Mouse (Mus musculus): ENCODE data around the gene Uchl4. TPM values are rescaled to one million over a fixed set of nuclear protein-coding genes. Genes with fewer than 3 reads are reported as not detected.

The Uchl4 gene
- polyA plus RNA-seq, 1 experiment from 2014 or later = 5.2 TPM

DNA sequence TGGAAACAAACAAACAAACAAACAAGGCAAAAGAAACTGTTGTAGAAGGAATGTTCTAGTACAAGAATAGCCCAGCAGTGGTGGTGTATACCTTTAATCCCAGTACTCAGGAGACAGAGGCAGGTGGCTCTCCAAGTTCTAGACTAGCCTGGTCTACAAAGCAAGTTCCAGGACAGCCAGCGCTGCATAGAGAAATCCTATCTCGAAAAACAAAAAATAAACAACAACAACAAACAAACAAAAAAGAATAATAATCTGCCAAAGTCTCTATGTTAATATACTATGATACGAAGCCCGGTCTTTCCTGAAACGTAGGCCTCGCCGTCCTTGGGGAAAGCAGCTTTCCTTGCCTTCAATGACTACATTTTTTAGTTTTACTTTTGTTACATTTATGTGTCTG is 1.1 kb downstream of the Uchl4 start:
- Histone ChIP-seq H3K4me3 (ENCODE audit: low read depth, low read length) (no peak overlapping the region), H3K9ac (ENCODE audit: low read depth, low read length) (no peak overlapping the region), H3K4me1 (replicated peaks; ENCODE audit: control insufficient read depth, insufficient read depth, low read length) (no peaks in the 10 kb centered on the region; the same call in 1 of the 2 replicates), H3K36me3 (ENCODE audit: control insufficient read depth, insufficient read depth, low read length) (no peaks in the 10 kb centered on the region), H3K4me2 (replicated peaks; ENCODE audit: low read depth, low read length) (no peak overlapping the region), H3K27me3 (ENCODE audit: control insufficient read depth, insufficient read depth, low read length) (no peaks in the 10 kb centered on the region), H3K9me3 (ENCODE audit: control insufficient read depth, low read length) (no peaks in the 10 kb centered on the region), H3K27ac (ENCODE audit: low read depth, low read length) (no peak overlapping the region)
- ATAC-seq (ENCODE audit: low FRiP score) = no peak
- 98% methylated on average over 7 of the region's 7 CpGs for WGBS
- no peak for DNase-seq (ENCODE audit: low spot score)

- WGBS = 54% methylated on average over 2 of the region's 2 CpGs
- H3K4me1 ChIP-seq (replicated peaks; ENCODE audit: control insufficient read depth, insufficient read depth, low read length) = no peaks in the 10 kb centered on the region
- H3K9ac ChIP-seq (ENCODE audit: low read depth, low read length) = no peak overlapping the region
- DNase-seq (ENCODE audit: low spot score) (no peak), ATAC-seq (ENCODE audit: low FRiP score) (no peak)
- no peak overlapping the region for H3K4me2 ChIP-seq (replicated peaks; ENCODE audit: low read depth, low read length)
- H3K4me3 ChIP-seq (ENCODE audit: low read depth, low read length) = no peak overlapping the region
- H3K9me3 ChIP-seq (ENCODE audit: control insufficient read depth, low read length) = no peaks in the 10 kb centered on the region
- no peaks in the 10 kb centered on the region for H3K27me3 ChIP-seq (ENCODE audit: control insufficient read depth, insufficient read depth, low read length)
- H3K36me3 ChIP-seq (ENCODE audit: control insufficient read depth, insufficient read depth, low read length) = no peaks in the 10 kb centered on the region
- H3K27ac ChIP-seq (ENCODE audit: low read depth, low read length) = peak overlapping the region; percentile 39; the same call in 1 of the 2 replicates
Observed at GRCm38 (mm10) chr9:64240116-64240515, 5.1 kb downstream of the Uchl4 start.

DNA sequence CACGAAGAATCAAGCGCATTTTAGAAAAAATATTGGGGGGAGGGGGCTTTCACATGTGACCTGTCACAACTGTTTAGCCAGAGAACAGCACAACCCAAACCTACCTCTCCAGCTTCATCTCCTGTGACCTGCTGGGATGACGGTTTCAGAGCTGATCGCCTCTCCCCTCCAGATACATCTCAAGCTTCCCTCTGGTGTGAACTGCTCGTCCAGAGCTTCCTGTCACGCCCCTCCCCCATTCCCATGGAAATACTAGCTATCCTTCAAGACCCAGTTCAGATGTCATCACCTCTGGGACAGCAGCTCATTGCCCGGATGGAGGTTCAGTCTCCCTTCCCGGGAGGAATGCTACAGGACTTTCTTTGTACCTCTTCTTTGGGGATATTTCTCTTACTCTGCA is 5.7 kb downstream of the Uchl4 start:
- no peaks in the 10 kb centered on the region for H3K27me3 ChIP-seq (ENCODE audit: control insufficient read depth, insufficient read depth, low read length)
- peak; percentile 52 for DNase-seq (ENCODE audit: low spot score)
- no peak overlapping the region for H3K4me2 ChIP-seq (replicated peaks; ENCODE audit: low read depth, low read length)
- no peaks in the 10 kb centered on the region for H3K4me1 ChIP-seq (replicated peaks; ENCODE audit: control insufficient read depth, insufficient read depth, low read length)
- ATAC-seq (ENCODE audit: low FRiP score) = no peak
- peak overlapping the region; percentile 39; the same call in 1 of the 2 replicates for H3K27ac ChIP-seq (ENCODE audit: low read depth, low read length)
- H3K9ac ChIP-seq (ENCODE audit: low read depth, low read length) = no peak overlapping the region
- H3K9me3 ChIP-seq (ENCODE audit: control insufficient read depth, low read length) = no peaks in the 10 kb centered on the region
- H3K4me3 ChIP-seq (ENCODE audit: low read depth, low read length) = no peak overlapping the region
- H3K36me3 ChIP-seq (ENCODE audit: control insufficient read depth, insufficient read depth, low read length) = no peaks in the 10 kb centered on the region
- WGBS = 53% methylated on average over 8 of the region's 8 CpGs

GRCm38 (mm10) chr9:64242381-64242831 is 7.4 kb downstream of the Uchl4 start:
- ATAC-seq (ENCODE audit: low FRiP score) (no peak), DNase-seq (ENCODE audit: low spot score) (no peak)
- no peak overlapping the region for H3K4me2 ChIP-seq (replicated peaks; ENCODE audit: low read depth, low read length)
- H3K27ac ChIP-seq (ENCODE audit: low read depth, low read length) = no peak overlapping the region
- H3K27me3 ChIP-seq (ENCODE audit: control insufficient read depth, insufficient read depth, low read length) = no peaks in the 10 kb centered on the region
- no peaks in the 10 kb centered on the region for H3K36me3 ChIP-seq (ENCODE audit: control insufficient read depth, insufficient read depth, low read length)
- no peaks in the 10 kb centered on the region for H3K4me1 ChIP-seq (replicated peaks; ENCODE audit: control insufficient read depth, insufficient read depth, low read length)
- no peak overlapping the region for H3K4me3 ChIP-seq (ENCODE audit: low read depth, low read length)
- WGBS = 79% methylated on average over 6 of the region's 6 CpGs
- H3K9ac ChIP-seq (ENCODE audit: low read depth, low read length) = no peak overlapping the region
- H3K9me3 ChIP-seq (ENCODE audit: control insufficient read depth, low read length) = no peaks in the 10 kb centered on the region

- no peak overlapping the region for H3K4me3 ChIP-seq (ENCODE audit: low read depth, low read length)
- no peak overlapping the region for H3K4me2 ChIP-seq (replicated peaks; ENCODE audit: low read depth, low read length)
- WGBS = 88% methylated on average over 1 of the region's 1 CpGs
- no peaks in the 10 kb centered on the region for H3K36me3 ChIP-seq (ENCODE audit: control insufficient read depth, insufficient read depth, low read length)
- H3K9ac ChIP-seq (ENCODE audit: low read depth, low read length) = no peak overlapping the region
- no peaks in the 10 kb centered on the region for H3K9me3 ChIP-seq (ENCODE audit: control insufficient read depth, low read length)
- ATAC-seq (ENCODE audit: low FRiP score) = no peak
- no peaks in the 10 kb centered on the region; the same call in 1 of the 2 replicates for H3K4me1 ChIP-seq (replicated peaks; ENCODE audit: control insufficient read depth, insufficient read depth, low read length)
- H3K27ac ChIP-seq (ENCODE audit: low read depth, low read length) = no peak overlapping the region
- H3K27me3 ChIP-seq (ENCODE audit: control insufficient read depth, insufficient read depth, low read length) = no peaks in the 10 kb centered on the region
- DNase-seq (ENCODE audit: low spot score) = no peak
Observed at GRCm38 (mm10) chr9:64249371-64249770, 14.4 kb downstream of the Uchl4 start.

GRCm38 (mm10) chr9:64250111-64250730 is 15.2 kb downstream of the Uchl4 start:
- H3K4me3 ChIP-seq (ENCODE audit: low read depth, low read length) = no peak overlapping the region
- ATAC-seq (ENCODE audit: low FRiP score) (no peak), DNase-seq (ENCODE audit: low spot score) (no peak)
- no peak overlapping the region for H3K27ac ChIP-seq (ENCODE audit: low read depth, low read length)
- H3K9me3 ChIP-seq (ENCODE audit: control insufficient read depth, low read length) = no peaks in the 10 kb centered on the region
- no peak overlapping the region for H3K4me2 ChIP-seq (replicated peaks; ENCODE audit: low read depth, low read length)
- no peak overlapping the region for H3K9ac ChIP-seq (ENCODE audit: low read depth, low read length)
- no peaks in the 10 kb centered on the region; the same call in 1 of the 2 replicates for H3K4me1 ChIP-seq (replicated peaks; ENCODE audit: control insufficient read depth, insufficient read depth, low read length)
- no peaks in the 10 kb centered on the region for H3K36me3 ChIP-seq (ENCODE audit: control insufficient read depth, insufficient read depth, low read length)
- no peaks in the 10 kb centered on the region for H3K27me3 ChIP-seq (ENCODE audit: control insufficient read depth, insufficient read depth, low read length)

DNA sequence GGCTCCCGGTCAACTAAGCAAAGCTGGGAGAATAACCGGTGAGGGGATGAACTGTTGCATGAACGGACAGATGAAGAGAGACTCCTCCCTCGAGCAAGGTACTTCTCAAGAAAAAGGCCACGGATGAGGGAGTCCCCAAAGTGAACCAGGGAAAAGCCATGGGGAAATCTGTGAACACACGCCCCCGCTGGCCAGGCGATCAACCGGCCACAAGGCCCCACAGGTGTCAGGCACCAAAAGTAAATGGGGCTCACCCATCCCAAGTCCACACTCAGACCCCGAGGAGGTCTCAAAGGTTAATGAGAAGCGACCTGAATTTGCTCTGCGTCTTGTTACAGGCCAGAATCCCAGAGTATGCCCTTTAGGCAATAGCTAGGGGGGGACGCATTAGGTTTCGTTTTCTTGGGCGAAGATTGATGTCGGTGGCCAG is 17.6 kb downstream of the Uchl4 start:
- H3K27ac ChIP-seq (ENCODE audit: low read depth, low read length) = peak overlapping the region; percentile 84; the same call in 1 of the 2 replicates
- no peaks in the 10 kb centered on the region; the same call in 1 of the 2 replicates for H3K4me1 ChIP-seq (replicated peaks; ENCODE audit: control insufficient read depth, insufficient read depth, low read length)
- no peaks in the 10 kb centered on the region for H3K36me3 ChIP-seq (ENCODE audit: control insufficient read depth, insufficient read depth, low read length)
- WGBS = 0% methylated on average over 16 of the region's 16 CpGs
- no peak for ATAC-seq (ENCODE audit: low FRiP score)
- H3K4me2 ChIP-seq (replicated peaks; ENCODE audit: low read depth, low read length) = peak overlapping the region; percentile 69
- H3K27me3 ChIP-seq (ENCODE audit: control insufficient read depth, insufficient read depth, low read length) = no peaks in the 10 kb centered on the region
- H3K4me3 ChIP-seq (ENCODE audit: low read depth, low read length) = peak overlapping the region; percentile 77
- no peak for DNase-seq (ENCODE audit: low spot score)
- peak overlapping the region; percentile 89 for H3K9ac ChIP-seq (ENCODE audit: low read depth, low read length)
- H3K9me3 ChIP-seq (ENCODE audit: control insufficient read depth, low read length) = no peaks in the 10 kb centered on the region

- Histone ChIP-seq H3K4me1 (replicated peaks; ENCODE audit: control insufficient read depth, insufficient read depth, low read length) (no peaks in the 10 kb centered on the region; the same call in 1 of the 2 replicates), H3K4me3 (ENCODE audit: low read depth, low read length) (peak within 1 kb of the TSS; percentile 77), H3K27me3 (ENCODE audit: control insufficient read depth, insufficient read depth, low read length) (no peaks in the 10 kb centered on the region), H3K9ac (ENCODE audit: low read depth, low read length) (peak within 1 kb of the TSS; percentile 89), H3K9me3 (ENCODE audit: control insufficient read depth, low read length) (no peaks in the 10 kb centered on the region), H3K27ac (ENCODE audit: low read depth, low read length) (peak within 1 kb of the TSS; percentile 84), H3K4me2 (replicated peaks; ENCODE audit: low read depth, low read length) (peak within 1 kb of the TSS; percentile 69), H3K36me3 (ENCODE audit: control insufficient read depth, insufficient read depth, low read length) (no peaks in the 10 kb centered on the region)
- peak; percentile 97 for ATAC-seq (ENCODE audit: low FRiP score)
- DNase-seq (ENCODE audit: low spot score) = peak; percentile 100
- whole genome bisulfite sequencing = under 1% methylated on average over 83 of the region's 89 CpGs
Observed at GRCm38 (mm10) chr9:64253021-64253904, 18.3 kb downstream of the Uchl4 start, which contains the start of gene Map2k1. Gene Map2k1 (minus strand): TSS chr9:64253631.

Measured in hindbrain, embryonic 11.5 days (tissue).